Mouse (Mus musculus) erythroblast, adult 5-6 weeks (primary cell): ENCODE data around the gene Add3. TPM values are rescaled to one million over a fixed set of nuclear protein-coding genes. Genes with fewer than 3 reads are reported as not detected.

Experiments
- ATAC-seq: replicated peaks from 2 replicates; pipeline ENCODE4 v1.8.0; 2016; ENCODE audit warnings: moderate number of reproducible peaks, mild to moderate bottlenecking, moderate TSS enrichment, inconsistent platforms; ENCODE audit not compliant: poor library complexity, low FRiP score, severe bottlenecking
- total RNA-seq, 2 experiments: library from RNA; stranded (forward) in 1 of 2; stranded (reverse) in 1 of 2; fragments of 150-400 nt in 1 of 2; fragments of 200-764, 138-1000 nt in 1 of 2; gene quantifications; 2 replicates each; pipeline versions ENCODE4 v1.2.3 to v1.2.4; 2015 to 2017; ENCODE audit warnings: low replicate concordance in 2 of 2

Gene Add3
- total RNA-seq, 2 experiments from 2014 or later, result 35.5 to 38.0 TPM

DNA sequence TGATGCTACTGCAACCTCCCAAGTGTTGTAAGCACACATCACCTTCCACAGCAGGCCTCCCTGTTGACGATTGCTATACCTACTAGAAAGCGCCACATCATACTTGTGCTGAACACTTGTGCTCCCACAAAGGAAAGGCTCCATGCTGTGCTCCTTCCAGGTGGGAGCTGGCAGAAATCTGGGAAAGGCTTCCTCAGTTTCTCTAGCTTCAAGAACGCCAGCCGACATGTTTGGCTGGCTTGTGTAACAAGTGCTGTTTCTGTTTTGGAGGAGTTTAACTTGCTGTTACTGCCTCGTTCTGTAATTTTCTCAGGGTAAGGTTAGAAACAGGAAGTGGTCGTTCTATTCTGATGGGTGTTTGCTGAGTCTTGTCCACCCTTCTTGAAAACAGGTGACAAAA lies 22.7 kb downstream of the Add3 start:
- ATAC-seq, result no peak

DNA sequence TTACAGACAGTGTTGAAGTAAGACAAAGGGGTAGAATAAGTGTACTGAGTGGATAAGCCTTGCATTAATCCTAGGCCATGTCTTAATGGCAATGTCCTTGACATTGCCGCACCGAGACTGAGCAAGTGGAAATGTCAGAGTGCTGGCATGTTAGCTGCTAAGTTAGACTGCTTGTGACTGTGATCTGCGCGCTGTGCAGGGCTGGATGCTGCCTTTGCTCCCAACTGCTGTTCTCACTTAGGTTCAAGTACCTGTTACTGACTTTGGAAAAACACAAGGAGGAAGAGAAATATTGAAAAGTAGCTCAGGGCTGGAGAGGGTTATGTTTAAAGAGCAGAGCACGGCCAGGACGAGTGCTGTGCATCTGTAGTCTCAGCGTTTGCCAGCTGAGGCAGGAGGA lies 24.4 kb downstream of the Add3 start:
- ATAC-seq, result no peak

GRCm38 (mm10) chr19:53165305-53166240 lies 25.3 kb downstream of the Add3 start:
- no peak for ATAC-seq

DNA sequence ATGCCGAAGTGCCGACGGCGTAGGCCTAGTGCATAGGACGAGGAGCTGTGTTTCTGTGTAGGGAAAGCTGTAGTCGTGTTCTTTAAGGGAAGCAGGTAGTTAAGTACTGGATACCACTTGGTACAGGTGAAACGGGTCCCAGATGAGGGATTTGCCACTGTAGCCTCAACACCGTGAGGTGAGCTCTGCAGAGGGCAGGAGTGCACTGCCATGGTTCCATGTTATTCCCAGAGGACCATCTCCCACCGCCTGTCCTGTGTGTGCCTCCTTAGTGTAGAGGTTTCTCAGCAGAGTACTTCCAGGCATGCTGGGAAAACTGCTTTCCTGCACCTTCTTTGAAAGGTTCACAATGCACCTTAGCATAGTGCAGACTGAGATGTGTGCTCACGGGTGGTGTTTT lies 26.1 kb downstream of the Add3 start:
- ATAC-seq, result no peak

DNA sequence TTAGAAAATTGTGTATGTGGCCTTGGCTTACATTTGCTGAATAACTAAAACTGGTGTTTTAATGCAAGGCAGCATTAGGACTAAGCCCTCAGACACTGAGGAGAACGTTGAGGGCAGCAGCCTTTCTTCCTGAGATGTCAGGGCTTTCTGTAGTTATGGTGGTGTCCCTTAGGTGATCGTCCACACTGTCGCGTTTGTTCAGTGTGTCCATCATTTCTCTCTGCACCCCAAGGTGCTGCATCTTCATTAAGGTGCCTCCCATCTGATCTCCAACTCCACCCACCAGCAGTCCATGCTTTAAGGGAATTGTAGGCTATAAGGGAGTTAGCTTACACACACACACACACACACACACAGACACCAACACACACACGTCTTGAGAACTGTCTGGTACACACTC lies 28.3 kb downstream of the Add3 start:
- no peak for ATAC-seq

GRCm38 (mm10) chr19:53170651-53171050 lies 30.4 kb downstream of the Add3 start:
- ATAC-seq, result no peak

GRCm38 (mm10) chr19:53174034-53174433 lies 33.8 kb downstream of the Add3 start:
- no peak for ATAC-seq

- ATAC-seq, result no peak
Measured at GRCm38 (mm10) chr19:53175550-53175949, 35.3 kb downstream of the Add3 start.

DNA sequence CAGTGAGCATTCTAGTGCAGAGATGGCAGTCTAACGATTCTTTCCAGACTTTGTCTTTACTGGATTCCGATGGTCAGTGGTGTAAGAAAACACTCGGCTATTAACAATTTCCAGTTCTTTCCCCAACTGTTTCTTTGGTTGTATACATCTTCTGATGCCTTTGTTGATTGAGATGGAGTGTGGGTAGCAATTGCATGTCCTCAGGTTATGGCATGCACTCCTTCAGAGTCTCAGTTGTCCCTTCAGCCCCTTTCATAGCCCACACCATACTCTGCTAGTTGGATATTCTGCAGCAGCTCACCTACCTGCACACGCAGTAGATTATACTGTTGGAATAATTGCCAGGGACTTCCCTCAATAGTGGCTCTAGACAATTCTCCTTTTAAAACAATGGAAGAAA lies 36.3 kb downstream of the Add3 start:
- ATAC-seq, result no peak

- no peak for ATAC-seq
Measured at GRCm38 (mm10) chr19:53178611-53179528, 38.6 kb downstream of the Add3 start.

DNA sequence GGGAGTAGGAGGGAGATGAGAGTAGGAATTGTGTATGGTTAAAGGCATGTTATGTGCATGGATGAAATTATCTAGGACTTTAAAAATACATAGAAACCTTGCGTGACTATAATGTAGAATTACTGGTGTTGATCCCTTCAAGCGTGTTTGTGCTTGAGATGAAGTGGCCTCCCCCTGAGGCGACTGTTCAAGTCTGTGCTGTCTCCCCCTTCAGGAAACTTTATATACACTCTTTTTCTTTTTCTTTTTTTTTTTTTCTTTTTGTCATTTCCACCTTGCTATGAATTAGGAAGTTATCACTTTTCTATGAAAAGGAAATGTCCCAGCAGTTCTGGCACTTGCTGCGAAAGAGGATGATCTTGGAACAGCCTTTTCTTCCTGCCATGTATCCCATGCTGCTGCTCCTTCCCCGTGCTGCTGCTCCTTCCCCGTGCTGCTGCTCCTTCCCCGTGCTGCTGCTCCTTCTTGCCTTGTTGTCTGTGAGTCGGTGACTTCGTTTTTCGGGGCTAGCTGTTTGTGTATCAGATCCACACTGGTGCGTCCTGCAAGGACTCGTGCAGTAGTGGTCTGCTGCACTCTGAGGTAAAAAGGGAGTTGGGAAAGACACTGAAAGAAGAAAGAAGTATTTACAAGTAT lies 40.0 kb downstream of the Add3 start:
- ATAC-seq, result no peak

DNA sequence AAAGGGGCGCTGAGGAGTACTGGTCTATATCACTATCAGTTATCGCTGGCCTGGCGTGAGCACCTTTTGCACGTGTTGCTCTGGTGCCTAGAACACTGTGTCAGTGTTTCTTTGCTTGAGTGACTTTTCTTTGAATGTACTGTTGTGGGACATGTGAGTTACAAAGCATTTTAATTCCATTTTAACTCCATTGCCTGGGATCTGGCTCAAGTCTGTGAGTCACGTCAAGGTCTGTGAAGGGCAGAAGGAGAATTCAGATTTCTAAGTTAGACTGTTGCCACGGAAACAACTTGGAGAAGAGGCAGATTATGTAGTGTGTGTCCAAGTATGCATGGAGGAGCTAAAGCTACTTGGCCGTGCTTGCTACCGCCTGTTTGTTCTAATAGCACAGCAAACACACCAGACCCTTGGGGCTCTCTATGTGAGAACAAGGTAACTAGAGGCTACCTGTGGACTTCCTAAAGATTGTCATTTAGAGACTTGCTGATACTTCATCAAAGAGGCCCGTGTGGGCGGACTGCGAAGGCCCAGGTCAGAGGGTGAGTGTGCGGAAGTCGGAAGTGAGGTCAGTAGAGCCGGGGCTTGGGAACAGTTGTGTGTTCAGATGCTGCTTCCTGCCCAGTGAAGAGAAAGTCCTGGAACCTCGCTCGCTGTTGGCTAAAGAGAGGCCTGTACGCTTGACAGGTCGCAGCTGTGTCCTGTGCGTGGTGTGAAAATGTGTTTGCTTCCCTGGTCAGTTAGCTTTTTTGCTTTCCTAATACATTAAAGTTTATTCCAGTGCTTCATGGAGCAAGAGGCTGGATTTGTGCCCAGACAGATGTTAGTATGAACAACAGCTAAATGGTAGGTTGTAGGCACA lies 41.0 kb downstream of the Add3 start:
- no peak for ATAC-seq

GRCm38 (mm10) chr19:53183620-53184019 lies 43.4 kb downstream of the Add3 start:
- no peak for ATAC-seq

DNA sequence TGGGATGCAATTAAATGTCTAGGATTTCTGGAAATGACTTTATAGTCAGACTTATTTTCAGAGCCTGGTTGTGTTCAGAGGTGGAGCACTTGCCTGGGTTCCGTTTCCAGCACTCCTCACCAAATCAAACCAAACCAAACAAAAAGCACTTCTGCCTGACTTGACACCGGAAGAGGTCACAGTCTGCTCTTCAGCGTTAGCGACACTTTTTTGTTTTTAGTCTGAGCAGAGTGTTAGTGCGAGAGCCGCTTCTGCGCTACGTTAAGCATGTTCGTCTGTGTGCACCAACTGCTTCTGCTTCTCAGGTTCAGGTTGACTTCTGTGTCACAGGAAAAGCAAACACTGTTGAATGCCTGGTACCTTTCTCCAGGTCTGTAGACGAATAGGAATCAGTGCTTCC lies 44.0 kb downstream of the Add3 start:
- ATAC-seq, result no peak

- ATAC-seq, result peak; percentile 62
Measured at GRCm38 (mm10) chr19:53184911-53185310, 44.7 kb downstream of the Add3 start.

GRCm38 (mm10) chr19:53185486-53186134 lies 45.4 kb downstream of the Add3 start:
- peak; percentile 94 for ATAC-seq

DNA sequence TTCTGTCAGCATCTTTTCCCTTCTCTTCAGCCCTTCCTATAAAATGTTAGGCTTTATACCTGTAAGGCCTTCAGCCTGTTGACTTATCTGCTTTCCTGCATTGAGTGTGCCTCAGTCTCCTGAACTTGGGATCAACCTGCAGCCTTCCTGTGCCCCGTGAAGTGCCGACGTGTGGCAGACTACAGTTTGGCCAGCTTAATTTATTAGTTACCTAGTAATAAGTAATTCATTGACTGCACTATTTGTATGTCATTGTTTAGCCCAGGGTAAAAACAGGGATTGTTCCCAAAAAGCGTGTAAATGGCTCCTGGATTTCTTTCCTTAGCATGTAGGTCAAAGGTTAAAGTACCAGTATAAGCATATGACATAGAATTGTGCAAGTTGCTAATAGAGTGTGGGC lies 46.2 kb downstream of the Add3 start:
- ATAC-seq, result no peak

DNA sequence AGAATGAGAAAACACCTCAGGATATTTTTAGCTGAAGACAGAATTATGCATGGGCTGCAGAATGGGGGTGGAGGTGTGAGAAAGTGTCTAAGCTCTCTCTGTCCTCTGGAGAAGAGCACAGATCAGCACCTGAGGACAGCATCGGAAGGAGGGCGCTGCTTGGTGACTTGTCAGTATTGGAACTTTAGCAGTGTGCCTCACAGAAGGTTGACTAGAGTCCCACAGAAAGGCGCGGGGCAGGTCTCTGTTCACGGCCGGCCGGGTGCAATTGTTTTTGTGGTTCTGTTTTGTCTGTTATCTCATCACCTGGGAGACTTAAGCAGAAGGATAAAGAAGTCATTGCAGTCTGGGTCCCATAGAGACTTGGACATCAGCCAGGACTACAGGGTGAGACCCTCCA lies 47.3 kb downstream of the Add3 start:
- ATAC-seq, result no peak

DNA sequence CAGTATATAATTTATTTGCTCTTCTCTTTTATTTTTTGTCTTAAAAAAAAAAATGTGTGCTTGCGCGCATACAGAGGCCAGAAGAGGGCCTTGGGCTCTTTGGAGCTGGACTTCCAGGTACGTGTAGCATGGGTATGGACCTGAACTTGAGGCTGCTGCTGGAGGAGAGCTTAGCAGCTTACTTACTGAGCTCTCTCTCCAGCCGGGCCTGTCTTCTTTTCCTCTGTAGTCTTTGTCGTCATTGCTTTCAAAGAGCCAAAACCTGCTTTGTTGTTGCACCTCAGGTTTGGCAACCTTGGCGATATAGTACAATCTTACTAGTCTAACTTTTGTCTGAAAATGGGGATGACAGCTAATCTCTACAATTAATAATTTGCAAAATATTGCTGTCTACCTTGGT lies 47.9 kb downstream of the Add3 start:
- no peak for ATAC-seq
